Mouse (Mus musculus): ENCODE measurements at regions not wholly inside any gene's neighbourhood (a gene's known extent, or its start where the extent isn't known, plus 50 kb on each side); places are given as distances from the start of the nearest gene placed in this dataset.

- DNase-seq (ENCODE audit: low spot score in 2 of 2) = no peak
Observed at GRCm38 (mm10) chr3:155979636-155980035, 582.0 kb upstream of the Negr1 start.

GRCm38 (mm10) chr3:155994044-155994443 is 567.5 kb upstream of the Negr1 start:
- no peak for DNase-seq (ENCODE audit: low spot score in 2 of 2)

GRCm38 (mm10) chr3:156017676-156018230 is 543.8 kb upstream of the Negr1 start:
- DNase-seq (ENCODE audit: low spot score in 2 of 2) = no peak

- no peak for DNase-seq (ENCODE audit: low spot score in 2 of 2)
Observed at GRCm38 (mm10) chr3:156028602-156029188, 532.9 kb upstream of the Negr1 start.

- peak in 1 of 2 experiments; percentile 6 for DNase-seq (ENCODE audit: low spot score in 2 of 2)
Observed at GRCm38 (mm10) chr3:156070257-156070656, 491.3 kb upstream of the Negr1 start.

- DNase-seq (ENCODE audit: low spot score in 2 of 2) = no peak
Observed at GRCm38 (mm10) chr3:156082268-156082667, 479.3 kb upstream of the Negr1 start.

- no peak for DNase-seq (ENCODE audit: low spot score in 2 of 2)
Observed at GRCm38 (mm10) chr3:156093689-156094088, 467.9 kb upstream of the Negr1 start.

- no peak for DNase-seq (ENCODE audit: low spot score in 2 of 2)
Observed at GRCm38 (mm10) chr3:156094990-156095389, 466.6 kb upstream of the Negr1 start.

GRCm38 (mm10) chr3:156105788-156106187 is 455.8 kb upstream of the Negr1 start:
- no peak for DNase-seq (ENCODE audit: low spot score in 2 of 2)

- DNase-seq (ENCODE audit: low spot score in 2 of 2) = no peak
Observed at GRCm38 (mm10) chr3:156120341-156120740, 441.3 kb upstream of the Negr1 start.

GRCm38 (mm10) chr3:156131598-156131997 is 430.0 kb upstream of the Negr1 start:
- no peak for DNase-seq (ENCODE audit: low spot score in 2 of 2)

GRCm38 (mm10) chr3:156141355-156141754 is 420.2 kb upstream of the Negr1 start:
- DNase-seq (ENCODE audit: low spot score in 2 of 2) = no peak

- DNase-seq (ENCODE audit: low spot score in 2 of 2) = no peak
Observed at GRCm38 (mm10) chr3:156149322-156149721, 412.3 kb upstream of the Negr1 start.

- no peak for DNase-seq (ENCODE audit: low spot score in 2 of 2)
Observed at GRCm38 (mm10) chr3:156170076-156170475, 391.5 kb upstream of the Negr1 start.

- DNase-seq (ENCODE audit: low spot score in 2 of 2) = no peak
Observed at GRCm38 (mm10) chr3:156198688-156199087, 362.9 kb upstream of the Negr1 start.

- no peak for DNase-seq (ENCODE audit: low spot score in 2 of 2)
Observed at GRCm38 (mm10) chr3:156199749-156200467, 361.7 kb upstream of the Negr1 start.

GRCm38 (mm10) chr3:156205246-156205645 is 356.3 kb upstream of the Negr1 start:
- no peak for DNase-seq (ENCODE audit: low spot score in 2 of 2)

- no peak for DNase-seq (ENCODE audit: low spot score in 2 of 2)
Observed at GRCm38 (mm10) chr3:156208420-156208819, 353.2 kb upstream of the Negr1 start.

GRCm38 (mm10) chr3:156210827-156211226 is 350.8 kb upstream of the Negr1 start:
- DNase-seq (ENCODE audit: low spot score in 2 of 2) = no peak

GRCm38 (mm10) chr3:156214823-156215222 is 346.8 kb upstream of the Negr1 start:
- DNase-seq (ENCODE audit: low spot score in 2 of 2) = no peak

GRCm38 (mm10) chr3:156232111-156232510 is 329.5 kb upstream of the Negr1 start:
- DNase-seq (ENCODE audit: low spot score in 2 of 2) = peak in 1 of 2 experiments; percentile 1

- no peak for DNase-seq (ENCODE audit: low spot score in 2 of 2)
Observed at GRCm38 (mm10) chr3:156235955-156236354, 325.6 kb upstream of the Negr1 start.

- no peak for DNase-seq (ENCODE audit: low spot score in 2 of 2)
Observed at GRCm38 (mm10) chr3:156252256-156252861, 309.2 kb upstream of the Negr1 start.
